Mouse (Mus musculus): Measurements from ENCODE around the gene St7l. TPM values are rescaled to one million over a fixed set of nuclear protein-coding genes. Genes with fewer than 3 reads are reported as not detected.
"Not testable (repeated sequence)": the region's sequence is repeated elsewhere in the genome, so short reads cannot be mapped to it uniquely, and the experiment has no call there.

The St7l gene
- total RNA-seq (2021): 10 to 100 TPM; 50.4 to 58.7 TPM
- long read RNA-seq, experiment 1, full-length matches to known transcripts: 56 of 78 reads
- long read RNA-seq, experiment 1, partial matches to known transcripts: 13 of 78 reads
- long read RNA-seq, experiment 1, other reads (novel, unspliced or antisense): 9 of 78 reads
- long read RNA-seq, experiment 2, full-length matches to known transcripts: 14 of 21 reads
- long read RNA-seq, experiment 2, partial matches to known transcripts: 2 of 21 reads
- long read RNA-seq, experiment 2, other reads (novel, unspliced or antisense): 5 of 21 reads

- peak; percentile 94 for DNase-seq
Observed at GRCm38 (mm10) chr3:104863786-104864650, at the start of gene St7l, which contains the start of gene Capza1. Gene St7l, plus strand, starts transcription at chr3:104864005. Gene Capza1, minus strand, starts transcription at chr3:104864505.

DNA sequence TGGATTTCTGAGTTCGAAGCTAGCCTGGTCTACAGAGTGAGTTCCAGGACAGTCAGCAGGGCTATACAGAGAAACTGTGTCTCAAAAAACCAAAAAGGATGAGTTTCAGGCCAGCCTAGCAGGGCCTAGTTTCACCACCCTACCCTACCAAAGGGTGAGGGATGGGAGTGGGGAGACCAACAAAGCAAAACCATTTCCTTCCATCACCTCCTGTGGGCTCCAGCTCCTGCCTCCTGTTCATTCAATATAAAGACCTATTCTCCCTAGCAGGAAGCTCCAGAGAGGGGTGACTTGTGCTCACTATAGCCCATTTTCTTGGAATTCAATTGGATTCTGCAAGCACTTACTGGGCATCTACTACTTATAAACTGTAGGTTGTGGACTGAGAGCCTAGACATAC is 49.1 kb upstream of the St7l start:
- no peak for DNase-seq

DNA sequence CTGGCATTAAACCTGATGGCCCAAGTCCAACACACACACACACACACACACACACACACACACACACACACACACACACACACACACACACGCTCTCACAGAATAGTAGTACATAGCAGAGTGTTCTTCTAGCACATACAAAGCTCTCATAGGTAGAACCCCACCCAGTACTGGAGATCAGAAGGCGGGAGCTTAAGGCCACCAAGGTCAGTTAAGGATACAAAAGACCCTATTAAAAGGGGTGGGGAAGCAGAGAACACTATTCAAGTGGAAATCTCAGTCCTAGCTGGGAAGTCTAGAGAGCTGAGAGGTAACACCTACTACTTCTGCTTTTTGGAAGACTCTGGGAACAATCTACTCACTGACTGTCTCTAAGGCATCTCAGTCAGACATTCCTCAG is 48.5 kb upstream of the St7l start:
- DNase-seq: no peak

- no peak for DNase-seq
Observed at GRCm38 (mm10) chr3:104816130-104816529, 47.7 kb upstream of the St7l start.

DNA sequence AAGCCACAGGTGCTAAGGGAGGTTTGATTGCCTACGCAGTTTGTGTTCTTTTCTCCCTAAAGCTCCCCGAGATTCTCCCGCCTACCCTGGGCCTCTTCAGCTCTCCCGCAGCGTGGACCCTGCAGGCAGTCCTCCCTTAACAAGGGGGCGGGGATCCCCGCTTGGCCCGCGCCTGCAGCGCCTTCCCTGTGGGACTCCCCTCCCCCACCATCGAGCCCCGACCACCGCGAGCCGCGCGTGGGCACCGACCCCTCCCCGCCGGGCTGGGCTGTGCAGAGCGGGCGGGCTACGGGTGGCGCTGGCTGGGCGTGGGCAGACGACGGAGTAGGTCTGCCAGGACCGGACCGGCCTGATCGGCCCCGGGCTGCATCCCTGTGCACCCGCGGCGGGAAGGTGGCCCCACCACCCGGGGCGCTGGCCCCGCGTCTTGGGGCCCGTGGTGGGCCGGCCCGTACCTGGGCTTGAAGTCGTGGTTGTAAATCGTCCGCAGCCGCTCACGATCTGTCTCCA is 46.3 kb upstream of the St7l start:
- DNase-seq: peak; percentile 60 to 82

DNA sequence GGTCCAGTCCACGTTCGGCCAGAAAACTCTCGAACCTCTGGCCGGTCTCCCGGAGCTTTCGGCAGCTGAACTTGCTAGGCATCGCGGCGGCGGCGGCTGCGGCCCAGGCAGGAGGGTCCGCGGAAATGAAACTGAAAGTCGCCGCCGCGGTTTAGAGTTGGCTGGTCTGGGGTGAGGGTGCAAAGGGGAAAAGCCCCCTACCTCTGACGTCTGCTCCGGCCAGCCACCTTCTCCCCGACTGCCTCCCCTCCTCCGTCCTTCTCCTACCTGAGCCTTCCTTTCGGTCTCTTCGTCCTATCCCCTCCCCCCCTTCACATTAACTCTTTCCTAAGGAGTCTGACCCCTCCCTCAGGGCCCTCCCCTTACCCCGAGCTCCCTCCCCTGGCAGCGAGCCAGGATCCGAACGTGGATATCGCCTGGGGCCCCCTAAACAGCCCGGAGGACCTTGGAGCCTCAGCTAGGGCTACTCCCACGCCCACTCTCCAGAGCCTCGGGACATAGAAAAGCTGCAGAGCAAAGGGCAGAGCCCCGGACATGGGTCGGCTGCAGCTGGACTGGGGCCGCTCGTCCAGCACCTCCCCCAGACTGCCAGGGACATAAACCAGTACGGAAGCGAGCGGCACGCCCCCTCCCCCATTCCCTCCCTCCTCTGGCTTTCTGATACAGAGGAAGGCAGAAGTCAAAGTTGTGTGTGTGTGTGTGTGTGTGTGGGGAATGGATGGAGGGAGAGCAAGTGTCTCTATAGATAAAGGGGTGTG is 45.6 kb upstream of the St7l start, which contains the start of gene Mov10:
Mov10 (minus strand) TSS at position 573 of the 758 bp plus-strand sequence.
- DNase-seq: peak; percentile 70 to 82

DNA sequence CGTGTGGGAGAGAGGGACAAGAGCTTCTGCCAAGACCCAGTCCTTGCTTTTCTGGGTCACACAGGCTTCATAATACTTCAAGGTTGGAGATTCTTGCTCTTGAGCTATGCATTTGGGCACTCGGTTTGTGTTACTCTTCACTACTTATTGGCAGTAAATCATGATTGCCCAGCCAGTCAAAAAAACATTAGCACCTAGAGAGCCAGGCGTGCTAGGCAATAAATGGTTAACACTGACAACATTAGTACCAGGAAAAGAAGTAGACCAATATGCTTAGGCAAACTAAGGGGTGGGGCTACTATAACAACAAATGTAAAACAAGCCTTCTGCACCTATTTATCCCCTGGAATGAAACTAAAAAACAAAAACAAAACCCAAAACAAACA is 45.1 kb upstream of the St7l start:
- DNase-seq: no peak

DNA sequence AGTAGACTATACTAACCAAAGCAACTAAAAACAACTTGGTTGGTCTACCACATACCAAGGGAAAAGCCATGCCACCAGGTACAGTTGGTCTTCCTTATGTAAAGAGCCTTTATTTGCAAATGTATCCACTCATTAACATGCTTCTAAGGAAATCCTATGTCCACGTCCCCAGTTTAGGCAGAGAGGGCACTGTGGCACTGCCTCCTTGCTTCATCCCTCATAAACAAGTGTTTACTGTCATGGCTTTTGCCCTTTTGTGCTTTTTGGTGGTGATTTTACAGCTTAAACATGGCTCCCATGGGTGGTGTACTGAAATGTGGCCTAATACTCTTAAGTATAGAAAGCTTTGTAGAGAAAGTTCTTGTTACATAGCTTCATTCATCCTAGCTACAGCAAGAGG is 43.4 kb upstream of the St7l start:
- DNase-seq: no peak

DNA sequence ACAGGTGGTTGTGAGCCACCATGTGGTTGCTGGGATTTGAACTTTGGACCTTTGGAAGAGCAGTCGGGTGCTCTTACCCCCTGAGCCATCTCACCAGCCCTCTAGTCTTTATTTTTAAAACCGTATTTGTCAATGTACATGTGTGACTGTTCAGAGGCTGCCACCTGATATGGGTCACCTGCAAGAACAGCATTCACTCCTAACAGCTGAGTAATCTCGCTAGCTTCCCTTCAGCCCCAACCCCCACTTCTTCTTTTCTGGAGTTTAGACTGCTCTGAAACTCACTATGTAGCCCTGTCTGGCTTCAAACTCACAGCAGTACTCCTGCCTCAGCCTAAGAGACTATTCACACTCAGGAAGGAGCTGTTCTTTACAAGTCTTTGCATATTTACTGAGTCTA is 41.4 kb upstream of the St7l start:
- no peak for DNase-seq

DNA sequence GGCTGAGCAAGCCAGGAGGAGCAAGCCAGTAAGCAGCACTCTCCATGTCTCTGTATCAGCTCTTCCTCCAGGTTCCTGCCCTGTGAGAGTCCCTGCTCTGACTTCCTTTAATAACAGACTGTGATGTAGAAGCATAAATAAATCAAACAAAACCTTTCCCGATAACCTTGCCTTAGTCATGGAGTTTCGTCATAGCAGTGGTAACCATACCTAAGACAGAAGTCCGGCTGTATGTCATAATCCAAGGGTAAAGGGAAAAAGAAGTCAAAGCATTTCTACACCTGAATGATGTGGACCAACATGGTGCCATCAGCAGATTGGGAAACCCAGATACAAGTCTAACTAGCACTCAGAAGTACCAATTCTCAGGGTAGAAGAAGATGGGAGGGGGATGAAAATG is 28.0 kb upstream of the St7l start:
- no peak for DNase-seq

GRCm38 (mm10) chr3:104841049-104841448 is 22.8 kb upstream of the St7l start:
- no peak for DNase-seq

- DNase-seq: no peak
Observed at GRCm38 (mm10) chr3:104846601-104847000, 17.2 kb upstream of the St7l start.

DNA sequence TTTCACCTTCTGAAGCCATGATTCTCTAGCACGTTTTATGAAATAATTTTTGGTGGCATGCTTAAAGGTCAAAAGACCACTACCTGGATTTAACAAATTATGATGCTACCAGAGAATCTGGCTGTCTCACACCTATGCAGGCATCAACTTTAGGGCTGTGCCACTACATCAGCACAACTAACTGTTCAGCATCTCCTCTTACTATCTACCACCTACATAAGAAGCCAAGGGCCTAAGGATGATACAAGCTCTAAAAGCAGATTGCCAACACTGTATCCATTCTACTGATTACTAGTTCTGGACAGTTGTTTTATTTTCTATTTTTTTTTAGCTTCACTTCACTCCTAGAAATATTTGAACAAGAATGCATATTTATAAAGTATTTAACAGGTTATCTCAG is 9.3 kb upstream of the St7l start:
- DNase-seq: no peak

GRCm38 (mm10) chr3:104854866-104855265 is 8.9 kb upstream of the St7l start:
- no peak for DNase-seq

DNA sequence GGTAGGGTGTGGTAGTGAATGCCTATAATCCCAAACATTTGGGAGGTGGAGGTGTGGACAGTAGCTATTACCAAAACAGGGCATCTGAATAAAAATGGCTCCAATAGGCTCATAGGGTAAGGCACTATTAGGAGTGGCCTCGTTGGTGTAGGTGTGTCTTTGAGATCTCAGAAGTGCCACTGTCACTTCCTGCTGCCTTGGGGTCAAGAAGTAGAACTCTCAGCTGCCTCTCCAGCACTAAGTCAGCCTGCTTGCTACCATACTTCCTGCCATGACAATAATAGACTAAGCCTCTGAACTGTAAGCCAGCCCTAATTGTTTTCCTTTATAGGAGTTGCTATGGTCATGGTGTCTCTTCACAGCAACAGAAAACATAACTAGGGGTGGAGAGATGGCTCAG is 7.7 kb upstream of the St7l start:
- DNase-seq: no peak

GRCm38 (mm10) chr3:104858560-104858959 is 5.2 kb upstream of the St7l start:
- DNase-seq: no peak

DNA sequence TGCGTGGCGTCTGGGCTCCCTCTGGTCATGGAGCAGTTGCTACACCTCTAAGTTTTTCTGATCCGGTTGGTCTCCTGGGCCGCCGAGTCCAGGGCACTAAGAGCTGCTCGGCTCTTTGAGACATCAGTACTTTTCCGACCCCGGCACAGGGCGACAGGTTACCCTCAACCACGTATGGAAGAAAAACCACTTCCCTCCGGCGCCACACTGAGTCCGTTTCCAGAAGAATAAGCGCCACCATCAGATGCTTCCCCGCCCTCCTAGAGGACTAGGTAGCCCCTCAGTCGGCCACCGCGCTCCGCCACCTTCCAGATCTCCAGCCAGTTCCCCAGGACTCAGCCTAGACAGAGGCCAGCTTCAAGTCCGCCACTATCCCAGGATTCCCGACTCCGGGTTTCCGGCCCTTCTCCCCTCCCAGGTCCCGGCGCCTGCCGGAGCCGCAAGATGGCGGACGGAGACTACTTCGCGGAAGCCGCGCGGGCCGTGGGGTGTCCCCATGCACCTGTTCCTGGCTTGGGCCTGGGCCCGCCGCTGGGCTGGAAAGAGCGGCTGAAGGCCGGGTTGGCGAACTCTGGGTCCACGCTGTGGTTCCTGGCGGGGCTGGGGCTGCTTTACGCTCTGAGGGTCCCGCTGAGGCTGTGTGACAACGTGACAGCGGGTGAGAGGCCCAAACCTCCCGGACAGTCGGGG is 991 bp downstream of the St7l start:
- DNase-seq: peak; percentile 95

- no peak for DNase-seq
Observed at GRCm38 (mm10) chr3:104865341-104865788, 1.6 kb downstream of the St7l start.

- not testable (repeated sequence) for DNase-seq
Observed at GRCm38 (mm10) chr3:104866674-104867073, 2.9 kb downstream of the St7l start.

DNA sequence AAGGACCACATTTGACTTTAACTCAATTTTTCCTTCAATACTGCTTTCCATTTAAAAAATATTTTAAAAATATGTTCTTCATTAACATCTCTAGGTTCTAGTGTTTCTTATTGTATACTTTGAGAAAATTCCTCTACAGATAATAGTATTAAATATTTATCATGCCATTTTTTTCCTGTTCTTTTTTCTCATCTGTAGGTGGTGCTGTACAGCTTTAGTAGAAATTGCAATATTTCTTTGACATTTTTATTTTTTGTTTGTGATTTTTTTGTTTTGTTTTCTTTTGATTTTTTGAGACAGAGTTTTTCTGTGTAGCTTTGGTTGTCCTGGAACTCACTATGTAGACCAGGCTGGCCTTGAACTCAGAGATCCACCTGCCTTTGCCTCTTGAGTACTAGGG is 5.8 kb downstream of the St7l start:
- DNase-seq: no peak

GRCm38 (mm10) chr3:104888585-104888984 is 24.8 kb downstream of the St7l start:
- DNase-seq: no peak

- DNase-seq: no peak
Observed at GRCm38 (mm10) chr3:104896141-104896540, 32.3 kb downstream of the St7l start.
